Mouse (Mus musculus) mesoderm, embryonic 11.5 days (tissue): ENCODE measurements at regions not wholly inside any gene's neighbourhood (a gene's known extent, or its start where the extent isn't known, plus 50 kb on each side); places are given as distances from the start of the nearest gene placed in this dataset.

ENCODE experiments used
- DNase-seq: peaks from one replicate; pipeline ENCODE4 v3.0.0-alpha.2; 2012; ENCODE audit warnings: low read depth, low spot score

DNA sequence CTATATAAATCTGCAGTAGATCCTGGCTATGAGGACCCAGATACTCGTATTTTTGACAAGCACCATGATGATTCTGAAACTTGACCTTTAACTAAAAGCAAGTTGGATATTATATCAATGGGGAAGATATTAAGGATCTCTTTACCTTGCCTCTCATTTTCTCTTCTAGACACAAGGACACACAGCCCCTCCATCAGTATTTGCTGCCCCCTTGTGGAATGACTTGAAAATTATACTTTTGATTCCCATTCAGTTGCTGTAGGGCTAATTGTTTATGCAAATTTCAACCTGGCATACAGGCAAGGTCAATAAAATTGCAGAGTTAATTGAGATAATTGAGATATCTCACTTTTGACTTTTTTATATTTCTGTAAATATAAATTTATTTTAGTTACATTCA lies 375.5 kb downstream of the Nap1l3 start:
- peak; percentile 13 for DNase-seq
